Mouse (Mus musculus) lung, postnatal 0 days (tissue): ENCODE measurements at regions not wholly inside any gene's neighbourhood (a gene's known extent, or its start where the extent isn't known, plus 50 kb on each side); places are given as distances from the start of the nearest gene placed in this dataset.

Source experiments
- ATAC-seq: fragments of 200-750 bp; cut with Nextera tagmentation; 2 replicates; pipeline ENCODE4 v1.8.0; 2017; ENCODE audit warnings: moderate library complexity
- DNase-seq: peaks from one replicate; pipeline ENCODE4 v3.0.0-alpha.2; 2016; ENCODE audit warnings: low spot score
- H3K27ac ChIP-seq: fragments of 300-500 bp; sonication (generic); 2 replicates; pipeline ENCODE4 v1.5.1; 2014; ENCODE audit warnings: antibody characterized with exemption, mild to moderate bottlenecking, low read length, mixed read lengths
- H3K27me3 ChIP-seq: fragments of 300-500 bp; sonication (generic); replicated peaks from 2 replicates; pipeline ENCODE4 v1.6.1; 2014; ENCODE audit warnings: low read length, mixed read lengths; ENCODE audit not compliant: insufficient read depth
- H3K36me3 ChIP-seq: fragments of 300-500 bp; sonication (generic); 2 replicates; pipeline ENCODE4 v1.6.1; 2014; ENCODE audit warnings: low read length, mixed read lengths; ENCODE audit not compliant: insufficient read depth
- H3K4me1 ChIP-seq: fragments of 300-500 bp; sonication (generic); 2 replicates; pipeline ENCODE4 v1.6.1; 2014; ENCODE audit warnings: antibody characterized with exemption, low read depth, low read length, mixed read lengths; ENCODE audit not compliant: insufficient read depth
- H3K4me2 ChIP-seq: fragments of 300-500 bp; sonication (generic); replicated peaks from 2 replicates; pipeline ENCODE4 v1.6.1; 2014; ENCODE audit warnings: low read depth, mild to moderate bottlenecking, low read length, moderate library complexity, mixed read lengths
- H3K4me3 ChIP-seq: fragments of 300-500 bp; sonication (generic); 2 replicates; pipeline ENCODE4 v1.5.1; 2014; ENCODE audit warnings: low read depth, low read length
- H3K9ac ChIP-seq: fragments of 300-500 bp; sonication (generic); replicated peaks from 2 replicates; pipeline ENCODE4 v1.6.1; 2014; ENCODE audit warnings: low read depth, mild to moderate bottlenecking
- H3K9me3 ChIP-seq: fragments of 300-500 bp; sonication (generic); 2 replicates; pipeline ENCODE4 v1.6.1; 2016; ENCODE audit warnings: low read length, mixed read lengths
- CTCF ChIP-seq: IDR thresholded peaks from 2 replicates; pipeline ENCODE4 v1.5.1; 2016; ENCODE audit warnings: antibody characterized with exemption, mild to moderate bottlenecking
- EP300 ChIP-seq: IDR thresholded peaks from 2 replicates; pipeline ENCODE4 v1.6.1; 2016; ENCODE audit warnings: antibody characterized with exemption, mild to moderate bottlenecking, control low read depth
- WGBS: fragments of 180-500 bp; shearing (Covaris S2); extraction: QIAGEN DNeasy Blood & Tissue Kit; methylation state at CpG from one replicate; pipeline ENCODE4 v1.1.7; 2014; 5-methylcytosine and 5-hydroxymethylcytosine counted together

GRCm38 (mm10) chr4:148747315-148747644 lies 56.9 kb upstream of the Casz1 start:
- TF ChIP-seq CTCF = no peak
- TF ChIP-seq EP300 = no peak
- H3K9me3 ChIP-seq = no peaks in the 10 kb centered on the region
- 68% methylated on average over 7 of the region's 7 CpGs for WGBS
- H3K4me3 ChIP-seq = no peak overlapping the region
- no peaks in the 10 kb centered on the region for H3K27me3 ChIP-seq
- no peak overlapping the region for H3K9ac ChIP-seq
- no peak overlapping the region for H3K27ac ChIP-seq
- no peaks in the 10 kb centered on the region for H3K4me1 ChIP-seq
- H3K36me3 ChIP-seq = no peaks in the 10 kb centered on the region
- H3K4me2 ChIP-seq = no peak overlapping the region
- DNase-seq (no peak), ATAC-seq (no peak)

- no peak overlapping the region for H3K4me3 ChIP-seq
- ATAC-seq (no peak), DNase-seq (no peak)
- no peaks in the 10 kb centered on the region for H3K27me3 ChIP-seq
- H3K36me3 ChIP-seq = no peaks in the 10 kb centered on the region
- TF ChIP-seq EP300 (no peak), CTCF (no peak)
- H3K9ac ChIP-seq = no peak overlapping the region
- H3K9me3 ChIP-seq = no peaks in the 10 kb centered on the region
- 76% methylated on average over 10 of the region's 10 CpGs for WGBS
- H3K4me1 ChIP-seq = no peaks in the 10 kb centered on the region
- no peak overlapping the region for H3K27ac ChIP-seq
- no peak overlapping the region for H3K4me2 ChIP-seq
Measured at GRCm38 (mm10) chr4:148750030-148750429, 54.2 kb upstream of the Casz1 start.

GRCm38 (mm10) chr4:148751591-148751990 lies 52.6 kb upstream of the Casz1 start:
- Histone ChIP-seq H3K27ac (no peak overlapping the region), H3K9ac (no peak overlapping the region), H3K9me3 (no peaks in the 10 kb centered on the region), H3K36me3 (no peaks in the 10 kb centered on the region), H3K4me1 (no peaks in the 10 kb centered on the region), H3K4me3 (no peak overlapping the region), H3K4me2 (no peak overlapping the region), H3K27me3 (no peaks in the 10 kb centered on the region)
- ATAC-seq = no peak
- TF ChIP-seq EP300 (no peak), CTCF (no peak)
- 57% methylated on average over 7 of the region's 7 CpGs for WGBS
- DNase-seq = no peak

- H3K4me3 ChIP-seq = no peak overlapping the region
- no peak overlapping the region for H3K9ac ChIP-seq
- DNase-seq = no peak
- H3K9me3 ChIP-seq = no peaks in the 10 kb centered on the region
- no peaks in the 10 kb centered on the region for H3K27me3 ChIP-seq
- no peaks in the 10 kb centered on the region for H3K36me3 ChIP-seq
- 81% methylated on average over 14 of the region's 14 CpGs for WGBS
- no peaks in the 10 kb centered on the region for H3K4me1 ChIP-seq
- H3K4me2 ChIP-seq = no peak overlapping the region
- TF ChIP-seq CTCF = no peak
- TF ChIP-seq EP300 = no peak
- ATAC-seq = no peak
- H3K27ac ChIP-seq = no peak overlapping the region
Measured at GRCm38 (mm10) chr4:148752360-148753093, 51.7 kb upstream of the Casz1 start.

GRCm38 (mm10) chr4:148753143-148753798 lies 51.0 kb upstream of the Casz1 start:
- Histone ChIP-seq H3K27me3 (no peaks in the 10 kb centered on the region), H3K27ac (no peak overlapping the region), H3K9me3 (no peaks in the 10 kb centered on the region), H3K4me2 (no peak overlapping the region), H3K9ac (no peak overlapping the region), H3K4me3 (no peak overlapping the region), H3K4me1 (no peaks in the 10 kb centered on the region), H3K36me3 (no peaks in the 10 kb centered on the region)
- DNase-seq = no peak
- no peak for ATAC-seq
- TF ChIP-seq CTCF = no peak
- whole genome bisulfite sequencing = 69% methylated on average over 17 of the region's 17 CpGs

GRCm38 (mm10) chr4:148753849-148754248 lies 50.4 kb upstream of the Casz1 start:
- Histone ChIP-seq H3K4me2 (no peak overlapping the region), H3K9me3 (no peaks in the 10 kb centered on the region), H3K4me1 (no peaks in the 10 kb centered on the region), H3K27me3 (no peaks in the 10 kb centered on the region), H3K9ac (no peak overlapping the region), H3K4me3 (no peak overlapping the region), H3K27ac (no peak overlapping the region), H3K36me3 (no peaks in the 10 kb centered on the region)
- DNase-seq (no peak), ATAC-seq (no peak)
- WGBS = 82% methylated on average over 8 of the region's 8 CpGs
- TF ChIP-seq EP300 (no peak), CTCF (no peak)
